Mouse (Mus musculus) gastrocnemius, postnatal 4 days (tissue): ENCODE results near the gene Epha10. TPM values are rescaled to one million over a fixed set of nuclear protein-coding genes. Genes with fewer than 3 reads are reported as not detected.

Experiments used
- total RNA-seq, 2 experiments: library from RNA; stranded (reverse); gene quantifications; 2 replicates each; pipeline ENCODE4 v1.2.3; 2021

Epha10 gene
- total RNA-seq, 2 experiments from 2014 or later = not detected

Other genes with a start within 250 kb of the Epha10 start
- gene Pou3f1, start 224.1 kb upstream of the Epha10 start, total RNA-seq = 1 to 10 TPM; 4.2 to 4.4 TPM
- gene Utp11, start 187.3 kb upstream of the Epha10 start, total RNA-seq = 10 to 100 TPM; 32.1 to 39.2 TPM
- 10 to 100 TPM; 73.0 to 81.8 TPM for gene Fhl3, start 180.2 kb upstream of the Epha10 start, total RNA-seq
- gene Sf3a3, start 166.1 kb upstream of the Epha10 start, total RNA-seq = 10 to 100 TPM; 38.0 to 46.9 TPM
- gene Inpp5b, start 139.0 kb upstream of the Epha10 start, total RNA-seq = 10 to 100 TPM; 15.6 to 17.7 TPM
- gene Mtf1, start 78.8 kb upstream of the Epha10 start, total RNA-seq = 10 to 100 TPM; 15.1 to 15.5 TPM
- gene Yrdc, start 30.2 kb upstream of the Epha10 start, total RNA-seq = 10 to 100 TPM; 15.9 to 20.7 TPM
- 10 to 100 TPM; 47.5 to 49.5 TPM for gene 1110065P20Rik, start 29.7 kb upstream of the Epha10 start, total RNA-seq
- gene Maneal, start 18.7 kb upstream of the Epha10 start, total RNA-seq = under 1 TPM; 0.34 to 0.47 TPM
- 1 to 10 TPM; 9.6 to 9.8 TPM for gene 9930104L06Rik, start 56.1 kb downstream of the Epha10 start, total RNA-seq
- 10 to 100 TPM; 16.7 to 20.1 TPM for gene Cdca8, start 58.4 kb downstream of the Epha10 start, total RNA-seq
- 1 to 10 TPM in 1 of 2 experiments, under 1 TPM in 1; 0.54 to 1.1 TPM for gene Rspo1, start 105.5 kb downstream of the Epha10 start, total RNA-seq
- 10 to 100 TPM; 45.4 to 58.1 TPM for gene Gnl2, start 135.7 kb downstream of the Epha10 start, total RNA-seq
- gene Dnali1, start 184.8 kb downstream of the Epha10 start, total RNA-seq = not detected
- 10 to 100 TPM; 12.2 to 12.4 TPM for gene Snip1, start 185.8 kb downstream of the Epha10 start, total RNA-seq
- 10 to 100 TPM; 20.7 to 26.3 TPM for gene Meaf6, start 204.2 kb downstream of the Epha10 start, total RNA-seq
- gene Zc3h12a, start 246.9 kb downstream of the Epha10 start, total RNA-seq = 1 to 10 TPM; 3.0 to 3.9 TPM